Mouse (Mus musculus) forebrain, embryonic 10.5 days (tissue): ENCODE results near the gene Sema7a. TPM values are rescaled to one million over a fixed set of nuclear protein-coding genes. Genes with fewer than 3 reads are reported as not detected.

Source experiments
- DNase-seq: peaks from one replicate; pipeline ENCODE4 v3.0.0-alpha.2; 2017; ENCODE audit warnings: low spot score; ENCODE audit errors: extremely low spot score
- H3K27ac ChIP-seq: fragments of 300-500 bp; sonication (generic); 2 replicates; pipeline ENCODE4 v1.5.1; 2016; ENCODE audit warnings: mild to moderate bottlenecking
- H3K27me3 ChIP-seq: fragments of 300-500 bp; sonication (generic); 2 replicates; pipeline ENCODE4 v1.6.1; 2016; ENCODE audit warnings: mild to moderate bottlenecking; ENCODE audit not compliant: poor library complexity, severe bottlenecking
- H3K36me3 ChIP-seq: fragments of 300-500 bp; sonication (generic); replicated peaks from 2 replicates; pipeline ENCODE4 v1.6.1; 2016; ENCODE audit warnings: mild to moderate bottlenecking, moderate library complexity
- H3K4me1 ChIP-seq: fragments of 300-500 bp; sonication (generic); 2 replicates; pipeline ENCODE4 v1.6.1; 2016
- H3K4me3 ChIP-seq: fragments of 300-500 bp; sonication (generic); 2 replicates; pipeline ENCODE4 v1.5.1; 2016; ENCODE audit warnings: mild to moderate bottlenecking, moderate library complexity
- H3K9me3 ChIP-seq: fragments of 300-500 bp; sonication (generic); 2 replicates; pipeline ENCODE4 v1.6.1; 2016; ENCODE audit warnings: mild to moderate bottlenecking, moderate library complexity
- WGBS: fragments of 180-500 bp; shearing (Covaris S2); methylation state at CpG from one replicate; pipeline ENCODE4 v1.1.7; 2016; 5-methylcytosine and 5-hydroxymethylcytosine counted together
- polyA plus RNA-seq: library from polyadenylated mRNA; unstranded; fragments of >200 nt; fragmentation: Nextera tagmentation; extraction: Ambion mirVana; gene quantifications from 2 replicates; pipeline ENCODE4 v1.2.1, GENCODE M21; 2016

The Sema7a gene
- polyA plus RNA-seq, 1 experiment from 2014 or later, result 0.14 TPM

DNA sequence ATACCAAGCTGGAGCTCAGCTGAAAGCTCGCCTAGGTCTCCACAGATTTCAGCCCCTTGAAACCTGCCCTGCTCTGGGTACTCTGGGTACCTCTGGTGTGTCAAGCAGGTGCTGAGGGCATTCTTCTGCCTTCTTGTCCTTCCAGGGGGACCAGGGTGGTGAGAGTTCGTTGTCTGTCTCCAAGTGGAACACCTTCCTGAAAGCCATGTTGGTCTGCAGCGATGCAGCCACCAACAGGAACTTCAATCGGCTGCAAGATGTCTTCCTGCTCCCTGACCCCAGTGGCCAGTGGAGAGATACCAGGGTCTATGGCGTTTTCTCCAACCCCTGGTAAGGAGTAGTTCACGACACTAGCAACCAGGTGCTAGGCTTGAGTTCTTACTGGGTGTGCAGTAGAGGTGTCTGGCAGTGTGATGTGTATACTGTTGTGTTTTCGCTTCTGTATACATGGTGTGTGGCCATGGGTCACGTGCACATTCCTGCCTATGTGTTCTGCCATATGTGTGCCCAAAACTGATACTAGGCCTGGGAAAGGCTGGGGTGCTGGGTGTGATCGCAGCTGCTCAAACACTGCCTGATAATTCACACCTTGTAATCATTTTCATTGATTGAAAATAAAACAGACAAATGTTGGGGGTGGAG lies 16.4 kb downstream of the Sema7a start:
- Histone ChIP-seq H3K4me1 (peaks cover 26% of the 10 kb centered on the region), H3K27ac (no peak overlapping the region), H3K27me3 (peaks cover 17% of the 10 kb centered on the region), H3K4me3 (no peak overlapping the region), H3K9me3 (no peaks in the 10 kb centered on the region), H3K36me3 (peaks cover 9% of the 10 kb centered on the region; the same call in 1 of the 2 replicates)
- DNase-seq, result no peak
- WGBS, result 90% methylated on average over 9 of the region's 9 CpGs

DNA sequence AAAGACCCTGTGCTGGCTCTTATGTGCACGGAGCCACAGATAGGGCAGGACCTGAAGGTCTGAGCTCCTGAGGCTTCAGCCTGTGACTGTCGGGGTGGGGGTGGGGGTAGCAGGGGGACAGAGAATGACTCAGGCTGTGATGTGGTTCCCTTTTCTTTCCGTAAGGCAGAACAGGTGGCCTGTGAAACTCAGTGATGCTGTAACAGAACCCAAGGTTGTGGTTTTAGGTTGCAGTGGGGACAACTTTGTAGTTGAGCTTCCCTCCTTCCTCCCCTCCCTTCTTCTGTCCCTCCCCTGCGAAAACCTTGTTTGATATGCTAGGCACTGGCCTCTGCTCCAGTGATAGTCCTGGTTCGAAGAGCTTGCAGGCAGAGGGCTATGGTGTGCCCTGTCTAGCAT lies 16.9 kb downstream of the Sema7a start:
- DNase-seq, result no peak
- 84% methylated on average over 5 of the region's 5 CpGs for WGBS
- H3K4me3 ChIP-seq, result no peak overlapping the region

DNA sequence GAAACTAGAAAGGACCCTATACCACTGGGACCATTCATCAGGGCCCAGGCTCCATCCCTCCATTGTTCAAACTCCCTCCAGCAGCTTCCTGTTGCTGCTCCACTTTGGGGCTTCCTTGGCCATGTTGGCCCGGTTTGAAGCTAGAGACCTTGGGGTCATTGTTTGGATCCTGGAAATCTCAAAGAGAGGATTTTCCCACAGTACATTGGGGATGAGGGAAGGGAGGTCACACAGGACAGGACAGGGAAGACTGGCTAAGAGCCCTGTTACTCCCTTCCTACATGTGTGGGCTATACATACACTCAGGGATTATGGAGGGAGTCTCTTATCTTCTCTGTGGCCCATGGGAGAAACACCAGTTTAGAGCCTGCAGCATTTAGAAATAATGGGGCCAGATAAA lies 18.7 kb downstream of the Sema7a start:
- Histone ChIP-seq H3K27ac (no peak overlapping the region), H3K27me3 (no peaks in the 10 kb centered on the region; the same call in 1 of the 2 replicates), H3K36me3 (peaks cover 11% of the 10 kb centered on the region; the same call in 1 of the 2 replicates), H3K9me3 (no peaks in the 10 kb centered on the region), H3K4me3 (no peak overlapping the region), H3K4me1 (peaks cover 26% of the 10 kb centered on the region)
- 85% methylated on average over 1 of the region's 1 CpGs for WGBS
- DNase-seq, result no peak

More for the DNA sequence above, 16.9 kb downstream of the Sema7a start:
- Histone ChIP-seq H3K27ac (no peak overlapping the region), H3K36me3 (peaks cover 11% of the 10 kb centered on the region; the same call in 1 of the 2 replicates), H3K27me3 (peaks cover 12% of the 10 kb centered on the region), H3K9me3 (no peaks in the 10 kb centered on the region), H3K4me1 (peaks cover 26% of the 10 kb centered on the region)

DNA sequence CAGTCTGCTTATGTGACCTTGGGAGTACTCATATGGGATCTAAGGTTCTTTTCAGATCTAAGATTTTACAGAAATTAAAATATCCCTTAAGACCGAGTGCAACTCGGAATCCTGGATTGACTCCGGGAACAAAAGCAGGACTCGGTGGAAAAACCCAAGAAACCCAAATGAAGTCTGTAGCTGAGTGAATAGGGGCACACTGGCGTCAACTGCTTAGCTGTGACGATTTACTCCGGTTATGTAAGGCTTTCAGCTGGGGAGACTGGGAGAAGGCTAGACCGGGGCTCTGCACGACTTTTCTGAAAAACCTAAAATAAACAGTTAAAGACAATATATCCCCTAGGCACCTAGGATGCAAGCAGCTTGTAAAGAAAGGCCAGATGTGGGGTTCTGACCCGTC lies 19.5 kb downstream of the Sema7a start:
- H3K4me3 ChIP-seq, result no peak overlapping the region
- H3K27me3 ChIP-seq, result no peaks in the 10 kb centered on the region; the same call in 1 of the 2 replicates
- H3K36me3 ChIP-seq, result peaks cover 11% of the 10 kb centered on the region; the same call in 1 of the 2 replicates
- 79% methylated on average over 10 of the region's 10 CpGs for WGBS
- peaks cover 27% of the 10 kb centered on the region for H3K4me1 ChIP-seq
- no peaks in the 10 kb centered on the region for H3K9me3 ChIP-seq
- no peak overlapping the region for H3K27ac ChIP-seq
- DNase-seq, result no peak

DNA sequence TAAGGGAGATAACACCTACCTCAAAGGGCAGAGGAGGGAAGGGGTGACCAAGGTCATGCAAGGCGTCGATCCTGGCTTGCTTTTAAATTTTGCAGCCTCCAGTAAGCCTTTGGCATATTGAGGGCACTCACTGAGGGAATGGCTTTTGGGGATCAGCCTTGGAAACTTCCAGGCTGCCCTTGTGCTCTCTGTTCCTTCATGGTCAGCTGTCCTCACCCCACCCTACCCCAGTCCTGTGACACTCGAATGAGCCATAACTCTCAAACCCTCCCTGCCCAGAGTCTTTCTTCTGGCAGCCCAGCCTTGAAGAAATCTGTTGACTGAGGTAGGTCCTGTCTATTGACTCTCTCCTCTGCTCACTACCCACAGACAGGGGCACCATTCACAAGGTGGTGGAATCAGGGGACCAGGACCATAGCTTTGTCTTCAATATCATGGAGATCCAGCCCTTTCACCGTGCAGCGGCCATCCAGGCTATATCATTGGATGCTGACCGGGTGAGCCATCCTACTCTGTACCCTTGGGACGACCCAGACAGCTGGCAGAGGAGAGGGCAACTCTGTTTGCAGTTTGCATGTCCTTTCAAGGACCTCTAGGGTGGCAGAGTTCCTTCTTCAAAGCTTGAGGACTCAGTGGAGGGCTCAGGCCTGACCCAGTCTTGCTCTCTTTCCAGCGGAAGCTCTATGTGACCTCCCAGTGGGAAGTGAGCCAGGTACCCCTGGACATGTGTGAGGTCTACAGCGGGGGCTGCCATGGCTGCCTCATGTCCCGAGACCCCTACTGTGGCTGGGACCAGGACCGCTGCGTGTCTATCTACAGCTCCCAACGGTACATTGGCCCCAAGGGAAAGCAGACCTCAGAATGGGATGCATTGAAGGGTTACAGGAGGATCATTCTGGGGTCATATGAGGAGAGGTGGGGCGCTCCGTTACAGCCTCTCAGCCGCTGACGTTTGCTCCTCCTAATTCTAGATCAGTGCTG lies 20.3 kb downstream of the Sema7a start:
- H3K27me3 ChIP-seq, result no peaks in the 10 kb centered on the region
- peaks cover 11% of the 10 kb centered on the region; the same call in 1 of the 2 replicates for H3K36me3 ChIP-seq
- H3K27ac ChIP-seq, result no peak overlapping the region
- H3K4me3 ChIP-seq, result no peak overlapping the region
- no peak for DNase-seq
- H3K4me1 ChIP-seq, result peaks cover 31% of the 10 kb centered on the region
- H3K9me3 ChIP-seq, result no peaks in the 10 kb centered on the region
- WGBS, result 88% methylated on average over 17 of the region's 17 CpGs

DNA sequence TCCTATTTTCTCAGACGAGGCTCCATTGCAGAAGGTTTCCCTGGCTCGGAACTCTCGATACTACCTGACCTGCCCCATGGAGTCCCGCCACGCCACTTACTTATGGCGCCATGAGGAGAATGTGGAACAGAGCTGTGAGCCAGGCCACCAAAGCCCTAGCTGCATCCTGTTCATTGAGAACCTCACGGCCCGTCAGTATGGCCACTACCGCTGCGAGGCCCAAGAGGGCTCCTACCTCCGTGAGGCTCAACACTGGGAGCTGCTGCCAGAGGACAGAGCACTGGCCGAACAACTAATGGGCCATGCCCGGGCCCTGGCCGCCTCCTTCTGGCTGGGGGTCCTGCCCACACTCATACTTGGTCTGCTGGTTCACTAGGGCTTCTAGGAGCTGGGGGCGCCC lies 21.3 kb downstream of the Sema7a start:
- Histone ChIP-seq H3K36me3 (peaks cover 11% of the 10 kb centered on the region; the same call in 1 of the 2 replicates), H3K4me1 (peaks cover 31% of the 10 kb centered on the region), H3K4me3 (no peak overlapping the region), H3K27ac (peak overlapping the region; percentile 56), H3K27me3 (no peaks in the 10 kb centered on the region), H3K9me3 (no peaks in the 10 kb centered on the region)
- DNase-seq, result no peak
- 89% methylated on average over 15 of the region's 15 CpGs for WGBS

DNA sequence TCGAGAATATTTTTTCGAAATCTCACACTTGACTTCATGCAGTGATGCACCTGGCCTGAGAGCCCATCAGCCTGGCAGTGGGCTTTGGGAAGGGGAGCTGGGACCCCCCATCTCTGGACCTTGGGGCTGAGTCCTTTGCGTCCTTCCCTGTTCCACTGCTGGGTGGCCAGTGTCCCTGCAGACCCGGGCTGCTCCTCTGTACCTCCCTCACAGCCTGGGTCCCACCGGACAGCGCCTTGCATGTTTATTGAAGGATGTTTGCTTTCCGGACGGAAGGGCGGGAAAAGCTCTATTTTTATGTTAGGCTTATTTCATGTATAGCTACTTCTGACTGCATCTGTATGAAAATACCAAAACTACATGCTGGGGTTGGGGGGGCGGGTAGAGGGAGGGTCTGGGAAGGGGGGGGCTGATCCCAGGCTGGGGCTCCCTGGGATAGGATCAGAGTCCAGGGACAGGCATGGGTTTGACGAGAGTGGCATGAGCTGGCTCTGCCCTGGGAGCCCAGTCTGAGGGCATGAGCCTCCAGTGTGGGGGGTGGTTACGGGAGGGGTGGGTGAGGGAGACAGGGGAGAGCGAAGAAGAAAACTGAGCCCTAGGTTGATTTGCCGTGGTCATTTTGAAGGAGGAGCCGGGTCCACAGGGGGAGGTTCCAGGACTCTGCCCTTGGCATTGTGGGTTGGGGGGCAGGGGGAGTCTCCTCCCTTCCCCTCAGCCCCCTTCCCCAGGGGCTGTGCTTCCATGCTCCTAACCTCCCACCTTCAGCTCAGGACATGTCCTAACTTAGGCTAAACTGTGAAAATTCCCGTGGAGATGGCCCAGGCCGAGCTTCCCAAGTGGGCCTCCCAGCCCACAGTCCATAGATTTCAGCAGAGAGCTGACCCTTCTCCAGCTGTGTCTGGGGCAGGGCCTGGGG lies 22.2 kb downstream of the Sema7a start:
- WGBS, result 75% methylated on average over 17 of the region's 17 CpGs
- 0 out of 2 replicates have a peak overlapping the region, but pooled peaks have one; percentile 13 for H3K27ac ChIP-seq
- no peak for DNase-seq
- H3K27me3 ChIP-seq, result no peaks in the 10 kb centered on the region
- peaks cover 31% of the 10 kb centered on the region for H3K4me1 ChIP-seq
- no peaks in the 10 kb centered on the region for H3K9me3 ChIP-seq
- no peak overlapping the region for H3K4me3 ChIP-seq
- H3K36me3 ChIP-seq, result peaks cover 11% of the 10 kb centered on the region; the same call in 1 of the 2 replicates

DNA sequence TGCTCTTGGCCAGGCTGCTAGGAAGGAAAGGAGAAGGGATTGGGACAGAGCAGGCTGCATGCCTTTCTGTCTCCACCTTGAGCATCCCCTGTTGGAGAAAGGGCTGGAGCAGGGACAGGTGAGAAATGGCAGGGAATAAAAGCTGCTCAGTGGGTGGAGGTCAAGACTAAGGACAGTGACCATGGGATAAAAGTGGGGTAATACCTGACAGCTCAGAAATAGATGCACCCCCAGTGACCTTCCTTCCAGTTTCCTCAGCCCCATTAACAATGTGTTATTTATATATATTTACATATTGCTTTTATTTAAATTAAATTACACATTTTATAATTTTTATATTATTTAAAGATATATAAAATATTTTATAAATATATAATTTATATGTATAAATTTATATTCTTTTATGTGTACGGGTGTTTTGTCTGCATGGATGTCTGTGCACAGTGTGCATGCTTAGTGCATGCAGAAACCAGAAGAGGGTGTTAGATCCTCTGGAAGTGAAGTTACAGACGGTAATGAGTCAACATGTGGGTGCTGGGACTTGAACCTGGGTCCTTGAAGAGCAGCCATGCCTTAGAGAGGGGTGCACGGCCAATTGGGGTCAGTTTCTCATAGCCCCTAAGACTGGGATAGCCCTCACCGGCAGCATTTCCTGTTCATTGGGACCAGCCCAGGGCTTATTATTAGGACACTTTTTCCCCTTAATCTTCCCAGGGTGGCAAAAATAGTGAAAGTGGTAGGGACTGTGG lies 23.5 kb downstream of the Sema7a start:
- Histone ChIP-seq H3K27me3 (no peaks in the 10 kb centered on the region), H3K4me3 (no peak overlapping the region), H3K27ac (no peak overlapping the region), H3K9me3 (no peaks in the 10 kb centered on the region), H3K36me3 (peaks cover 11% of the 10 kb centered on the region; the same call in 1 of the 2 replicates), H3K4me1 (peaks cover 35% of the 10 kb centered on the region)
- WGBS, result 91% methylated on average over 4 of the region's 4 CpGs
- no peak for DNase-seq

DNA sequence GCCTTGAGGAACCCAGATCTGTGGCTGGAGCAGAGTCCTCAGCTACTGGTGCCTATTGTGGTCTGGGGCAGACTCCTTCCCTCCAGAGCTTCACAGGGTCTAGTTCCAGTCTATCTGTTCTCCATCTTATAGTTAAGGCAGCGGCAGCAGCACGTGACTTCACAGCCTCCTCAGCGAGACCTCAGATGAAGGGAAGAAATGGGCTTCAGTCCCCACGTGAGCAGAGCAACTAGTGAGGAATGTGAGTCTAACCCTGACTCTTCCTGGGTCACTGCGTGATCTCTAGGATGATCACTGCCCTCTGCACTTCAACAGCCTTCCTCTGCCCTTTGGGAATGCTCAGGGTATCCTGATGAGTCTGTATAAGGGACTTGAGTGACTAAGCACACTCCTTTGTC lies 24.1 kb downstream of the Sema7a start:
- WGBS, result 80% methylated on average over 5 of the region's 5 CpGs

DNA sequence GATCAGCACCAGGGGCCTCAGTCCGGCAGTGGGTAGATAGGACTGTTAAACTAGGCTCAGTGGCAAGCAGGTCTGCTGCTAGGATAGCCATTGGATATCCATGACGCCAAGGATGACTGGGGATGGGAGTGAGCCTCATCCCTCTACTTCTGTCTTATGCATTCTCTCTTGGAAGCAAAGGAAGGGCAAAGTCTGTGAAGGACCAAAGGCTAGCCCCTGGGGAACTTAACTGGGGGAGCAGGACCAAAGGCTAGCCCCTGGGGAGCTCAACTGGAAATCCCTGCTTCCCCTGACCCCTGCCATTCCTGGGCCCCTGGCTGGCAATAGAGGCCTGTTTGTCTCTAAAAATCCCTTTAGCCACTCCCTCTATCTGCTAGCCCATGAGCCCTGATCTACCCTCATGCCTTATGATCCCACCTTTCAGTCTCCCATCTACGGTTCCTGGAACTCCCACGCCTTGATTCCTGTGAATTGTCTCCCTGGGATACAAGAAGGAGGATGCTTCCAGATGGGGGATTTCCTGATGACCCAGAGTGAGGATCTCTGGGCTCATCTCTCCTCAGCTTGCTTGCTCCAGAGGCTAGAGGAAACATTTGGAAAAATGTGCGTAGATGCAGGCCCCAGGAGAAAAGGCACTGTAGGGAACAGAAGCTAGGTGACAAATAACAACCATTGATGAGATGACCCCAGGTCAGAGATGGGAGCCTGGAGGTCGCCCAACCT lies 24.8 kb downstream of the Sema7a start:
- 80% methylated on average over 6 of the region's 6 CpGs for WGBS

More for the DNA sequence above, 24.1 kb downstream of the Sema7a start:
- H3K9me3 ChIP-seq, result no peaks in the 10 kb centered on the region
- no peak for DNase-seq
- no peaks in the 10 kb centered on the region for H3K27me3 ChIP-seq
- peaks cover 11% of the 10 kb centered on the region; the same call in 1 of the 2 replicates for H3K36me3 ChIP-seq
- H3K4me1 ChIP-seq, result peaks cover 35% of the 10 kb centered on the region
- no peak overlapping the region for H3K4me3 ChIP-seq
- H3K27ac ChIP-seq, result no peak overlapping the region

More for the DNA sequence above, 24.8 kb downstream of the Sema7a start:
- no peak overlapping the region for H3K4me3 ChIP-seq
- no peaks in the 10 kb centered on the region for H3K27me3 ChIP-seq
- DNase-seq, result no peak
- peaks cover 37% of the 10 kb centered on the region for H3K4me1 ChIP-seq
- H3K9me3 ChIP-seq, result no peaks in the 10 kb centered on the region
- H3K36me3 ChIP-seq, result peaks cover 11% of the 10 kb centered on the region; the same call in 1 of the 2 replicates
- no peak overlapping the region for H3K27ac ChIP-seq
